Mouse (Mus musculus) central nervous system, embryonic 11.5 days (tissue): ENCODE data around the gene Mark1. TPM values are rescaled to one million over a fixed set of nuclear protein-coding genes. Genes with fewer than 3 reads are reported as not detected.

Experiments
- polyA plus RNA-seq: library from polyadenylated mRNA; depleted of rRNA; stranded (reverse); fragments of >200 nt; gene quantifications from 2 replicates; pipeline ENCODE4 v1.2.3, GENCODE M21; 2012; rRNA removed

Gene Mark1
- 19.1 and 22.6 TPM in 2 replicates for polyA plus RNA-seq

DNA sequence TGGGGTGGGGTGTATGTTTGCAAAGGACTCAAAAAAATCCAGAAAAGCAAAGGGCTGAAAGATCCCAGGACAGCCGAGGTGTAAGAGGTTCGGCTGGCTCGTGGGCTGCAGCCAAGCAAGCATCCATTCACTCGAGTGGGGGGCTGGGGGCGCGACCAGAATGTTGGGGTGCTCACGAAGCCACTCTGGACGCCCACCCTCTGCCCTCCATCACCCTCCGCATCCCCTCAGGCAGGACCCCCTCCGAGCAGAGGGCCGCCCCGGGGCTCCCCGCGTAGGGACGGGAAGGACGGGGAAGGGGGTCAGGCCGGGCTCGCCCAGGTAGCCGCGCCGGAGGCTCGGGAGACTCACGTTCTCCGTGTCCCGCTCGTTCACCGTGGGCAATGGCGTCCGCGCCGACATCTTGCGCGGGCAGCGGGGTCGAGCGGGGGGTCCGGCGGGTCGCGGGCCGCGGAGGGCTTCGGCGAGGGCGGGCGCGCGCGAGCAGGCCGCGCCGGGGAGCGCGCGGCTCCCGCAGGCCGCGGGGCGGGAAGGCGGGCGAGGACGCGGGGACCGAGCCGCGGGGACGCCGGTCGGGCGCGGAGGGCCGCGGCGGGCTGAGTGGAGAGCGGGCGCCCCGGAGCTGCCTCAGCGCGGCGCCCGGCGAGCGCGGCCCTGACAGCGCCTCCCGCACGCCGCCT lies at the start of gene Mark1:
Gene Mark1 (minus strand): TSS at position 500 of the 680 bp plus-strand sequence.

GRCm38 (mm10) chr1:184882281-184883268 lies 116.8 kb downstream of the Mark1 start, which contains the start of gene C130074G19Rik:
Gene C130074G19Rik, minus strand, starts transcription at chr1:184883218.

Other genes starting within 250 kb of the Mark1 start
- 0.17 and 0.35 TPM in 2 replicates for gene Marc1, start 188.3 kb downstream of the Mark1 start, polyA plus RNA-seq
- 51.7 and 81.6 TPM in 2 replicates for gene Marc2, start 153.1 kb downstream of the Mark1 start, polyA plus RNA-seq
- gene C130074G19Rik, start 116.4 kb downstream of the Mark1 start, polyA plus RNA-seq: 5.2 and 6.4 TPM in 2 replicates
- gene Rab3gap2, start 204.5 kb upstream of the Mark1 start, polyA plus RNA-seq: 29.1 and 30.5 TPM in 2 replicates